In the genomic region with DNA sequence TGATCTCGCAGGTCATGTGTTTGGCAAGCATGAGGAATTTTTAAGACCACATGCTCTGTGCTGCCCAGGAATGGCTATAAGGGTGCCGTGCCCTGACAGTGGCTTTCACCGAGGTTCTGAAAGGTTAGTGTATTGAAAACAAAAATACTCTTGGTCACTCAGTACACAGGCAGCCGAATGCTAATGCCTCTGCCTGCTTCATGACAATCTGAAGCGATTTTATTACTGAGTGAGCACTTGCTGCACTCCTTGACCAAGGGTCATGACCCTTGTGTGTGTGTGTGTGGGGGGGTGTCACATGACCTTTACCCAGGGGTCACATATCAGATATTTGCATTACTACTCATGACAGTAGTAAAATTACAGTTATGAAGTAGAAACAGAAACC, we compare ENCODE assay signal across 14 mouse cellular contexts.
DNase-seq lines count a peak whose midpoint lies in the region; ATAC-seq and TF ChIP-seq lines count a peak whose summit lies in the region.
"Had no signal": no experiment of that assay in that cellular context is flagged by ENCODE, and none has a peak within 500 bp of the region (broad histone marks: within the 10 kb centered on the region; RNA-seq: fewer than 3 reads in every experiment).

No protein-coding gene starts in this region.

- DNase-seq in gastrocnemius, adult 2 months = no peak
- DNase-seq in gastrocnemius, postnatal 10 days = no peak
- DNase-seq in midbrain, embryonic 11.5 days (ENCODE audit: low spot score, missing footprints) = peak; percentile 8
- DNase-seq in midbrain, embryonic 10.5 days (ENCODE audit: low spot score) = no peak
- no peak for DNase-seq in lung, postnatal 4 days
- DNase-seq in lung, adult 2 months = no peak
- DNase-seq: cerebellum, postnatal 14 days; layer of hippocampus, postnatal 36 days; thymus, postnatal 4 days had no signal

- H3K4me3 ChIP-seq in gastrocnemius, adult 2 months = peak overlapping the region; percentile 44
- H3K4me3 ChIP-seq in midbrain, embryonic 11.5 days (ENCODE audit: low read depth, low read length) = no peak overlapping the region
- no peak overlapping the region for H3K4me3 ChIP-seq in midbrain, embryonic 10.5 days
- no peak overlapping the region for H3K4me3 ChIP-seq in intestine, embryonic 15.5 days (replicated peaks)
- no peak overlapping the region for H3K4me3 ChIP-seq in neural tube, embryonic 13.5 days
- no peak overlapping the region for H3K4me3 ChIP-seq in lung, adult 2 months (replicated peaks; ENCODE audit: extremely low read depth, low read depth, low read length)
- H3K4me3 ChIP-seq: heart, embryonic 10.5 days; stomach, embryonic 15.5 days had no signal

- no peak for TF ChIP-seq CTCF in gastrocnemius, adult 2 months (IDR thresholded peaks at IDR 0.05)
- no peak for TF ChIP-seq CTCF in lung, adult 2 months (IDR thresholded peaks at IDR 0.05; ENCODE audit: insufficient read depth, low read length)

- intact Hi-C loops in gastrocnemius, adult 2 months (cut with DNase I) = no loop called here

- no peak for TF ChIP-seq POLR2A in lung, adult 2 months (IDR thresholded peaks at IDR 0.05; ENCODE audit: borderline replicate concordance, extremely low read depth, low read depth, low read length)

- 67% methylated on average over 5 of the region's 5 CpGs for WGBS in midbrain, embryonic 11.5 days
- 68% methylated on average over 5 of the region's 5 CpGs for WGBS in midbrain, embryonic 10.5 days
- WGBS in intestine, embryonic 15.5 days = 21% methylated on average over 5 of the region's 5 CpGs
- 10% methylated on average over 5 of the region's 5 CpGs for WGBS in neural tube, embryonic 13.5 days
- WGBS in lung, adult 2 months = 55% methylated on average over 5 of the region's 5 CpGs

- H3K36me3 ChIP-seq in midbrain, embryonic 11.5 days (ENCODE audit: control insufficient read depth, insufficient read depth, low read length) = no peaks in the 10 kb centered on the region
- no peaks in the 10 kb centered on the region for H3K36me3 ChIP-seq in midbrain, embryonic 10.5 days
- no peaks in the 10 kb centered on the region for H3K36me3 ChIP-seq in intestine, embryonic 15.5 days
- H3K36me3 ChIP-seq in neural tube, embryonic 13.5 days = no peaks in the 10 kb centered on the region
- H3K36me3 ChIP-seq: heart, embryonic 10.5 days; stomach, embryonic 15.5 days had no signal

- H3K9me3 ChIP-seq in midbrain, embryonic 11.5 days (ENCODE audit: control insufficient read depth, low read length) = no peaks in the 10 kb centered on the region
- no peaks in the 10 kb centered on the region for H3K9me3 ChIP-seq in midbrain, embryonic 10.5 days (replicated peaks)
- H3K9me3 ChIP-seq in intestine, embryonic 15.5 days = no peaks in the 10 kb centered on the region
- H3K9me3 ChIP-seq in neural tube, embryonic 13.5 days = no peaks in the 10 kb centered on the region
- H3K9me3 ChIP-seq: heart, embryonic 10.5 days; stomach, embryonic 15.5 days had no signal

- no peak for ATAC-seq in midbrain, embryonic 11.5 days (ENCODE audit: low FRiP score)
- peak; percentile 49 for ATAC-seq in intestine, embryonic 15.5 days
- 0 out of 2 replicates have a peak, but pooled peaks have one; percentile 10 for ATAC-seq in neural tube, embryonic 13.5 days (ENCODE audit: low read depth)
- ATAC-seq: lung, postnatal 0 days had no signal

- no peaks in the 10 kb centered on the region for H3K27me3 ChIP-seq in midbrain, embryonic 11.5 days (ENCODE audit: control insufficient read depth, insufficient read depth, low read length)
- no peaks in the 10 kb centered on the region for H3K27me3 ChIP-seq in midbrain, embryonic 10.5 days (ENCODE audit: low read depth, poor library complexity, severe bottlenecking)
- no peaks in the 10 kb centered on the region for H3K27me3 ChIP-seq in intestine, embryonic 15.5 days (replicated peaks)
- peaks cover 16% of the 10 kb centered on the region for H3K27me3 ChIP-seq in neural tube, embryonic 13.5 days
- H3K27me3 ChIP-seq: stomach, embryonic 15.5 days had no signal

- H3K27ac ChIP-seq in gastrocnemius, adult 2 months = no peak overlapping the region
- no peak overlapping the region for H3K27ac ChIP-seq in midbrain, embryonic 11.5 days (ENCODE audit: low read depth, low read length)
- H3K27ac ChIP-seq in midbrain, embryonic 10.5 days (replicated peaks) = no peak overlapping the region
- no peak overlapping the region for H3K27ac ChIP-seq in intestine, embryonic 15.5 days
- H3K27ac ChIP-seq in neural tube, embryonic 13.5 days (replicated peaks) = no peak overlapping the region
- H3K27ac ChIP-seq: heart, embryonic 10.5 days; stomach, embryonic 15.5 days had no signal

- H3K4me1 ChIP-seq in midbrain, embryonic 11.5 days (ENCODE audit: control insufficient read depth, insufficient read depth, low read length) = peaks cover 6% of the 10 kb centered on the region
- H3K4me1 ChIP-seq in midbrain, embryonic 10.5 days = peaks cover 15% of the 10 kb centered on the region
- peaks cover 2% of the 10 kb centered on the region; the same call in 1 of the 2 replicates for H3K4me1 ChIP-seq in intestine, embryonic 15.5 days (replicated peaks)
- peaks cover 25% of the 10 kb centered on the region for H3K4me1 ChIP-seq in neural tube, embryonic 13.5 days (replicated peaks)
- no peaks in the 10 kb centered on the region for H3K4me1 ChIP-seq in lung, adult 2 months (ENCODE audit: control insufficient read depth, insufficient read depth, low read length)
- H3K4me1 ChIP-seq: heart, embryonic 10.5 days; stomach, embryonic 15.5 days had no signal

- no peak overlapping the region for H3K4me2 ChIP-seq in midbrain, embryonic 11.5 days
- peak overlapping the region; percentile 26 for H3K4me2 ChIP-seq in intestine, embryonic 15.5 days (replicated peaks)
- peak overlapping the region; percentile 42 for H3K4me2 ChIP-seq in neural tube, embryonic 13.5 days
- H3K4me2 ChIP-seq: stomach, embryonic 15.5 days had no signal

- H3K9ac ChIP-seq in midbrain, embryonic 11.5 days (ENCODE audit: low read length) = no peak overlapping the region
- no peak overlapping the region for H3K9ac ChIP-seq in intestine, embryonic 15.5 days
- 0 out of 2 replicates have a peak overlapping the region, but pooled peaks have one; percentile 41 for H3K9ac ChIP-seq in neural tube, embryonic 13.5 days
- H3K9ac ChIP-seq: stomach, embryonic 15.5 days had no signal
